Mouse (Mus musculus) limb, embryonic 11.5 days (tissue): ENCODE measurements around the gene Plekhh1. TPM values are rescaled to one million over a fixed set of nuclear protein-coding genes. Genes with fewer than 3 reads are reported as not detected.

Source experiments
- ATAC-seq: fragments of 200-750 bp; cut with Nextera tagmentation; 2 replicates; pipeline ENCODE4 v1.8.0; 2017; ENCODE audit warnings: low read depth; ENCODE audit not compliant: insufficient number of reproducible peaks, low FRiP score, low TSS enrichment
- DNase-seq: peaks from one replicate; pipeline ENCODE4 v3.0.0-alpha.2; 2015; ENCODE audit warnings: low spot score
- H3K27ac ChIP-seq: fragments of 300-500 bp; sonication (generic); replicated peaks from 2 replicates; pipeline ENCODE4 v1.5.1; 2014; ENCODE audit warnings: low read depth, mild to moderate bottlenecking, low read length
- H3K27me3 ChIP-seq: fragments of 300-500 bp; sonication (generic); 2 replicates; pipeline ENCODE4 v1.6.1; 2014; ENCODE audit warnings: mild to moderate bottlenecking, low read length, mixed read lengths; ENCODE audit not compliant: control insufficient read depth, insufficient read depth
- H3K36me3 ChIP-seq: fragments of 300-500 bp; sonication (generic); 2 replicates; pipeline ENCODE4 v1.6.1; 2014; ENCODE audit warnings: mild to moderate bottlenecking, low read length, moderate library complexity, mixed read lengths; ENCODE audit not compliant: control insufficient read depth, insufficient read depth
- H3K4me1 ChIP-seq: fragments of 300-500 bp; sonication (generic); 2 replicates; pipeline ENCODE4 v1.6.1; 2014; ENCODE audit warnings: low read length, mixed read lengths; ENCODE audit not compliant: control insufficient read depth, insufficient read depth
- H3K4me2 ChIP-seq: fragments of 300-500 bp; sonication (generic); 2 replicates; pipeline ENCODE4 v1.6.1; 2014; ENCODE audit warnings: low read depth, mild to moderate bottlenecking, moderate library complexity; ENCODE audit not compliant: severe bottlenecking
- H3K4me3 ChIP-seq: fragments of 300-500 bp; sonication (generic); 2 replicates; pipeline ENCODE4 v1.5.1; 2014; ENCODE audit warnings: low read depth, low read length
- H3K9ac ChIP-seq: fragments of 300-500 bp; sonication (generic); 2 replicates; pipeline ENCODE4 v1.6.1; 2014; ENCODE audit warnings: mild to moderate bottlenecking, low read length
- H3K9me3 ChIP-seq: fragments of 300-500 bp; sonication (generic); 2 replicates; pipeline ENCODE4 v1.6.1; 2016; ENCODE audit warnings: low read length; ENCODE audit not compliant: control insufficient read depth
- WGBS: fragments of 180-500 bp; shearing (Covaris S2); extraction: QIAGEN DNeasy Blood & Tissue Kit; methylation state at CpG from one replicate; pipeline ENCODE4 v1.1.7; 2014; 5-methylcytosine and 5-hydroxymethylcytosine counted together
- polyA plus RNA-seq: library from polyadenylated mRNA; unstranded; fragments of >200 nt; fragmentation: Nextera tagmentation; extraction: Ambion mirVana; gene quantifications from 2 replicates; pipeline ENCODE4 v1.2.1, GENCODE M21; 2014

Gene Plekhh1
- polyA plus RNA-seq, 1 experiment from 2014 or later = 2.9 TPM

- ATAC-seq (no peak), DNase-seq (no peak)
- H3K4me3 ChIP-seq = no peak overlapping the region
- H3K4me1 ChIP-seq = no peaks in the 10 kb centered on the region
- H3K27me3 ChIP-seq = no peaks in the 10 kb centered on the region
- H3K36me3 ChIP-seq = no peaks in the 10 kb centered on the region
- no peak overlapping the region for H3K4me2 ChIP-seq
- no peaks in the 10 kb centered on the region for H3K9me3 ChIP-seq
- no peak overlapping the region for H3K9ac ChIP-seq
- H3K27ac ChIP-seq = no peak overlapping the region
These were observed 12.5 kb downstream of the Plekhh1 start for GRCm38 (mm10) chr12:79041436-79041835.

DNA sequence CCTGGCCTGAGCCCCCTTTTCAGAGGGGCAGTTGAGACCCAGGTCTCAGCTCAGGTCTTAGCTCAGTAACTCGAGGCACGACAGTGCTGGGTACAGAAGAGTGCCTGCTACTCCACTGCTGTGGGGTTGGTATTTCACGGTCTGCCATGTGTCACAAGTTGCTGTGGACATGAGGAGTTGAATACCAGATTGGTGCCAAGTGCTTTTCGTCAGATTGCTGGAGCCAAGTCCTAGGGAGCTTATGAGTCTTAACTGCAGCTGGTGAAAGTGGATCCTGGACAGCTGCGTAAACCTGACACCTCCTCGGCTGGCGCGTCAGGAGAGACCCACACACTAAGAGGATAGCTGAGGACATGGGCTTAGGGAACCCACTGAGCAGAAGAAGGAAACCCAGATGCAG lies 15.7 kb downstream of the Plekhh1 start:
- Histone ChIP-seq H3K4me1 (no peaks in the 10 kb centered on the region), H3K4me2 (no peak overlapping the region), H3K36me3 (peaks cover 3% of the 10 kb centered on the region; the same call in 1 of the 2 replicates), H3K27me3 (no peaks in the 10 kb centered on the region), H3K4me3 (no peak overlapping the region), H3K9ac (no peak overlapping the region), H3K27ac (no peak overlapping the region), H3K9me3 (no peaks in the 10 kb centered on the region)
- DNase-seq (peak; percentile 28), ATAC-seq (peak; percentile 62; the same call in 1 of the 2 replicates)
- WGBS = 71% methylated on average over 8 of the region's 8 CpGs

GRCm38 (mm10) chr12:79046171-79046570 lies 17.2 kb downstream of the Plekhh1 start:
- H3K27me3 ChIP-seq = no peaks in the 10 kb centered on the region
- ATAC-seq (no peak), DNase-seq (no peak)
- H3K27ac ChIP-seq = no peak overlapping the region
- no peak overlapping the region for H3K9ac ChIP-seq
- H3K4me1 ChIP-seq = no peaks in the 10 kb centered on the region
- no peaks in the 10 kb centered on the region for H3K9me3 ChIP-seq
- peaks cover 3% of the 10 kb centered on the region; the same call in 1 of the 2 replicates for H3K36me3 ChIP-seq
- no peak overlapping the region for H3K4me3 ChIP-seq
- 86% methylated on average over 6 of the region's 6 CpGs for WGBS
- H3K4me2 ChIP-seq = no peak overlapping the region

- Histone ChIP-seq H3K27me3 (no peaks in the 10 kb centered on the region), H3K36me3 (peaks cover 3% of the 10 kb centered on the region; the same call in 1 of the 2 replicates), H3K9ac (no peak overlapping the region), H3K9me3 (no peaks in the 10 kb centered on the region), H3K27ac (no peak overlapping the region), H3K4me3 (no peak overlapping the region), H3K4me2 (no peak overlapping the region), H3K4me1 (no peaks in the 10 kb centered on the region)
- DNase-seq (no peak), ATAC-seq (no peak)
- WGBS = 92% methylated on average over 7 of the region's 7 CpGs
These were observed 18.2 kb downstream of the Plekhh1 start for GRCm38 (mm10) chr12:79047203-79047602.

- ATAC-seq = no peak
- Histone ChIP-seq H3K9ac (no peak overlapping the region), H3K4me2 (no peak overlapping the region), H3K9me3 (no peaks in the 10 kb centered on the region), H3K4me3 (no peak overlapping the region), H3K27ac (no peak overlapping the region), H3K4me1 (no peaks in the 10 kb centered on the region), H3K36me3 (peaks cover 3% of the 10 kb centered on the region; the same call in 1 of the 2 replicates), H3K27me3 (no peaks in the 10 kb centered on the region)
- no peak for DNase-seq
- 79% methylated on average over 1 of the region's 1 CpGs for WGBS
These were observed 19.9 kb downstream of the Plekhh1 start for GRCm38 (mm10) chr12:79048898-79049297.

GRCm38 (mm10) chr12:79049807-79050206 lies 20.8 kb downstream of the Plekhh1 start:
- ATAC-seq (no peak), DNase-seq (no peak)
- WGBS = 68% methylated on average over 2 of the region's 2 CpGs
- peaks cover 3% of the 10 kb centered on the region; the same call in 1 of the 2 replicates for H3K36me3 ChIP-seq
- no peak overlapping the region for H3K9ac ChIP-seq
- no peaks in the 10 kb centered on the region for H3K4me1 ChIP-seq
- H3K9me3 ChIP-seq = no peaks in the 10 kb centered on the region
- no peak overlapping the region for H3K4me2 ChIP-seq
- H3K4me3 ChIP-seq = no peak overlapping the region
- H3K27me3 ChIP-seq = no peaks in the 10 kb centered on the region
- no peak overlapping the region for H3K27ac ChIP-seq

DNA sequence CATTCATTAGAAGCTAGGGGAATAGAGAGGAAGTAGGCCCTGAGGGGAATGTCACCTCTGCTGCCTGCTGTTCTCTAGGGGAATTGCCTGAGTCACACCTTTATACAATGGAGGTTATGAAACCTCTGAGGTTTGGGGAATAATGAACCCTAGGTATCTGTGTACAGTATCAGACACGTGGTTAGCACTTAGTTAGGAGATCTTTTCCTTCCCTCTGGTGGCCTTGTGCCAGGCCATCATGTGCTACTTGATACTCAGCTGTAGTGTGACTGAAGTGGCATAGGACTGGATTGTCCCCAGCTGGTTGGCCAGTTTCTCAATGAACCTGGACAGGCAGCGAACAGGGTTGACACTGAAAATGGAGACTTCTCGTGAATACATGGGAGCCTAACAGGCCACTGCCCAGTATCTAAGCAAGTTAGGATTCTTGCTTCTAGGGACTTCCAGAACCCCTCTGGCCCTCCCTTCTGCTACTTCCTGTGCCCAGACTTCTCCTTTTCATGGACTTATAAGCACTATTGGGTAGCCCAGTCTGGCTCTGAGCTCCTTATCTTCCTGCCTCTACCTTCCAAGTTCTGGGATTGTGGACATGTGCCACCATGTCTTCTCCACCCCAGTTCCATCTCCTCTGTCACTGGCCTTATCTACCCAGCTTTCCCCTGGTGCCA lies 21.7 kb downstream of the Plekhh1 start:
- Histone ChIP-seq H3K4me1 (no peaks in the 10 kb centered on the region), H3K4me2 (no peak overlapping the region), H3K9ac (no peak overlapping the region), H3K9me3 (no peaks in the 10 kb centered on the region), H3K4me3 (no peak overlapping the region), H3K36me3 (peaks cover 3% of the 10 kb centered on the region; the same call in 1 of the 2 replicates), H3K27me3 (no peaks in the 10 kb centered on the region), H3K27ac (no peak overlapping the region)
- ATAC-seq = no peak
- no peak for DNase-seq
- 84% methylated on average over 3 of the region's 3 CpGs for WGBS

DNA sequence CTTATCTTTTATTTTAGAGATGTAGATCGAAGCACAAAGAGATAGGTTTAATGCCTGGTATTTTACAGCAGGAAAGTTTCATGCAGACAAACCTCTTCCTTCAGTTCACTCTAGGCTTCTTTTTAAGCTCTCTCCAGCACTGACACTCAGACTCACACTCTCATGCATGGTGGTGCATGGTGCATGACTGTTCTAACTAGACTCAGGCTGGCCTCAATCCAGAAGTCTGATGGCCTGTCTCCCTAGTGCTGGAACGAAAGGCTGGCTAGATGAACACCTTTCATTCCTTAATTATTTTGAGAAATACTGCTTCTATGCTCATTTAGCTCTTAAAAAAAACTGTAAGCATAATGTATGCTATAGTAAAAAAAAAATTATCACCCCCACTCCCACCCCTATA lies 23.1 kb downstream of the Plekhh1 start:
- Histone ChIP-seq H3K36me3 (peaks cover 2% of the 10 kb centered on the region; the same call in 1 of the 2 replicates), H3K4me2 (no peak overlapping the region), H3K9ac (no peak overlapping the region), H3K9me3 (no peaks in the 10 kb centered on the region), H3K4me3 (no peak overlapping the region), H3K27ac (no peak overlapping the region), H3K4me1 (no peaks in the 10 kb centered on the region), H3K27me3 (no peaks in the 10 kb centered on the region)
- ATAC-seq = no peak
- DNase-seq = no peak
- WGBS = 85% methylated on average over 2 of the region's 2 CpGs

- no peaks in the 10 kb centered on the region for H3K27me3 ChIP-seq
- DNase-seq = no peak
- WGBS = 89% methylated on average over 7 of the region's 7 CpGs
These were observed 26.3 kb downstream of the Plekhh1 start for GRCm38 (mm10) chr12:79055276-79055675.

More at GRCm38 (mm10) chr12:79055276-79055675, 26.3 kb downstream of the Plekhh1 start:
- Histone ChIP-seq H3K4me2 (no peak overlapping the region), H3K9me3 (no peaks in the 10 kb centered on the region), H3K9ac (no peak overlapping the region), H3K4me1 (no peaks in the 10 kb centered on the region), H3K27ac (no peak overlapping the region), H3K4me3 (no peak overlapping the region), H3K36me3 (no peaks in the 10 kb centered on the region)
- no peak for ATAC-seq
